Mouse (Mus musculus) liver, postnatal 0 days (tissue): ENCODE data around the gene Rimkla. TPM values are rescaled to one million over a fixed set of nuclear protein-coding genes. Genes with fewer than 3 reads are reported as not detected.

Experiments
- ATAC-seq: fragments of 200-750 bp; cut with Nextera tagmentation; 2 replicates; pipeline ENCODE4 v1.8.0; 2017; ENCODE audit warnings: mild to moderate bottlenecking, moderate library complexity
- DNase-seq: peaks from one replicate; pipeline ENCODE4 v3.0.0-alpha.2; 2016
- H3K27ac ChIP-seq: fragments of 300-500 bp; sonication (generic); 2 replicates; pipeline ENCODE4 v1.5.1; 2014; ENCODE audit warnings: antibody characterized with exemption, moderate library complexity, mild to moderate bottlenecking, low read depth
- H3K27me3 ChIP-seq: fragments of 300-500 bp; sonication (generic); 2 replicates; pipeline ENCODE4 v1.6.1; 2014; ENCODE audit warnings: low read length, control low read depth, mixed read lengths; ENCODE audit not compliant: insufficient read depth
- H3K36me3 ChIP-seq: fragments of 300-500 bp; sonication (generic); replicated peaks from 2 replicates; pipeline ENCODE4 v1.6.1; 2014; ENCODE audit warnings: mild to moderate bottlenecking, control low read depth, low read length, moderate library complexity, mixed read lengths; ENCODE audit not compliant: insufficient read depth
- H3K4me1 ChIP-seq: fragments of 300-500 bp; sonication (generic); 2 replicates; pipeline ENCODE4 v1.6.1; 2014; ENCODE audit warnings: antibody characterized with exemption, mild to moderate bottlenecking, control low read depth; ENCODE audit not compliant: insufficient read depth
- H3K4me2 ChIP-seq: fragments of 300-500 bp; sonication (generic); 2 replicates; pipeline ENCODE4 v1.6.1; 2014; ENCODE audit warnings: low read depth, mild to moderate bottlenecking, low read length, moderate library complexity, mixed read lengths
- H3K4me3 ChIP-seq: fragments of 300-500 bp; sonication (generic); 2 replicates; pipeline ENCODE4 v1.5.1; 2014; ENCODE audit warnings: low read depth, low read length
- H3K9ac ChIP-seq: fragments of 300-500 bp; sonication (generic); replicated peaks from 2 replicates; pipeline ENCODE4 v1.6.1; 2014; ENCODE audit warnings: mild to moderate bottlenecking, moderate library complexity
- H3K9me3 ChIP-seq: fragments of 300-500 bp; sonication (generic); 2 replicates; pipeline ENCODE4 v1.6.1; 2016; ENCODE audit warnings: mild to moderate bottlenecking, control low read depth, low read length, mixed read lengths
- CTCF ChIP-seq: sonication (generic); IDR thresholded peaks from 2 replicates; pipeline ENCODE4 v1.5.1; 2016; ENCODE audit warnings: antibody characterized with exemption, low read depth
- EP300 ChIP-seq: IDR thresholded peaks from 2 replicates; pipeline ENCODE4 v1.6.1; 2016; ENCODE audit warnings: antibody characterized with exemption, low read depth, mild to moderate bottlenecking
- WGBS: fragments of 180-500 bp; shearing (Covaris S2); extraction: QIAGEN DNeasy Blood & Tissue Kit; methylation state at CpG from one replicate; pipeline ENCODE4 v1.1.7; 2014; ENCODE audit not compliant: insufficient replicate concordance; 5-methylcytosine and 5-hydroxymethylcytosine counted together
- polyA plus RNA-seq: library from polyadenylated mRNA; unstranded; fragments of >200 nt; fragmentation: Nextera tagmentation; extraction: Ambion mirVana; gene quantifications from 2 replicates; pipeline ENCODE4 v1.2.1, GENCODE M21; 2015

Rimkla gene
- polyA plus RNA-seq, 1 experiment from 2014 or later, result not detected

GRCm38 (mm10) chr4:119425077-119425476 lies 67.4 kb downstream of the Rimkla start:
- 0 out of 2 replicates have a peak overlapping the region, but pooled peaks have one; percentile 4 for H3K9ac ChIP-seq
- peaks cover 49% of the 10 kb centered on the region for H3K4me1 ChIP-seq
- no peaks in the 10 kb centered on the region for H3K9me3 ChIP-seq
- DNase-seq, result no peak
- peak overlapping the region; percentile 0; the same call in 1 of the 2 replicates for H3K4me2 ChIP-seq
- no peaks in the 10 kb centered on the region for H3K36me3 ChIP-seq
- H3K27me3 ChIP-seq, result no peaks in the 10 kb centered on the region
- H3K27ac ChIP-seq, result peak overlapping the region; percentile 68
- H3K4me3 ChIP-seq, result no peak overlapping the region
- no peak for ATAC-seq
- WGBS, result 61% methylated on average over 2 of the region's 2 CpGs
- peak; percentile 75 for TF ChIP-seq EP300
- TF ChIP-seq CTCF, result 0 out of 2 replicates have a peak, but pooled peaks have one; percentile 3

- Histone ChIP-seq H3K9me3 (no peaks in the 10 kb centered on the region), H3K4me3 (peak within 1 kb of the TSS; percentile 69), H3K9ac (peak within 1 kb of the TSS; percentile 84), H3K27ac (peak within 1 kb of the TSS; percentile 92), H3K4me2 (peak within 1 kb of the TSS; percentile 94), H3K4me1 (peaks cover 46% of the 10 kb centered on the region), H3K36me3 (no peaks in the 10 kb centered on the region; the same call in 1 of the 2 replicates), H3K27me3 (no peaks in the 10 kb centered on the region)
- under 1% methylated on average over 52 of the region's 52 CpGs for WGBS
- DNase-seq (peak; percentile 92), ATAC-seq (peak; percentile 92)
- TF ChIP-seq EP300 (0 out of 2 replicates have a peak, but pooled peaks have one; percentile 42), CTCF (peak; percentile 47)
Observed at GRCm38 (mm10) chr4:119422294-119422964, 70.0 kb downstream of the Rimkla start, which contains the start of the genes Ppcs and Zmynd12. TSS of gene Ppcs (minus strand) at chr4:119422420. TSS of gene Zmynd12 (plus strand) at chr4:119422814.

- TF ChIP-seq EP300 (no peak), CTCF (no peak)
- under 1% methylated on average over 31 of the region's 31 CpGs for WGBS
- Histone ChIP-seq H3K4me1 (peaks cover 51% of the 10 kb centered on the region), H3K9ac (peak overlapping the region; percentile 84), H3K36me3 (no peaks in the 10 kb centered on the region; the same call in 1 of the 2 replicates), H3K9me3 (no peaks in the 10 kb centered on the region), H3K4me2 (peak overlapping the region; percentile 94), H3K27me3 (no peaks in the 10 kb centered on the region), H3K4me3 (peak overlapping the region; percentile 69), H3K27ac (peak overlapping the region; percentile 92)
- ATAC-seq (peak; percentile 18), DNase-seq (no peak)
Observed at GRCm38 (mm10) chr4:119421921-119422293, 70.5 kb downstream of the Rimkla start.

GRCm38 (mm10) chr4:119421191-119421590 lies 71.2 kb downstream of the Rimkla start:
- no peaks in the 10 kb centered on the region for H3K9me3 ChIP-seq
- peak overlapping the region; percentile 92 for H3K27ac ChIP-seq
- no peak for TF ChIP-seq CTCF
- TF ChIP-seq EP300, result no peak
- DNase-seq (no peak), ATAC-seq (no peak)
- peak overlapping the region; percentile 94 for H3K4me2 ChIP-seq
- H3K4me3 ChIP-seq, result peak overlapping the region; percentile 69
- H3K9ac ChIP-seq, result peak overlapping the region; percentile 84
- no peaks in the 10 kb centered on the region; the same call in 1 of the 2 replicates for H3K36me3 ChIP-seq
- peaks cover 51% of the 10 kb centered on the region for H3K4me1 ChIP-seq
- 35% methylated on average over 3 of the region's 3 CpGs for WGBS
- H3K27me3 ChIP-seq, result no peaks in the 10 kb centered on the region

- 55% methylated on average over 3 of the region's 3 CpGs for WGBS
- no peaks in the 10 kb centered on the region; the same call in 1 of the 2 replicates for H3K36me3 ChIP-seq
- H3K4me3 ChIP-seq, result no peak overlapping the region
- DNase-seq, result no peak
- H3K27ac ChIP-seq, result no peak overlapping the region
- TF ChIP-seq CTCF, result no peak
- TF ChIP-seq EP300, result peak; percentile 86
- no peak for ATAC-seq
- H3K27me3 ChIP-seq, result peaks cover 16% of the 10 kb centered on the region
- no peaks in the 10 kb centered on the region for H3K9me3 ChIP-seq
- H3K4me2 ChIP-seq, result 0 out of 2 replicates have a peak overlapping the region, but pooled peaks have one; percentile 13
- no peak overlapping the region for H3K9ac ChIP-seq
- peaks cover 26% of the 10 kb centered on the region for H3K4me1 ChIP-seq
Observed at GRCm38 (mm10) chr4:119417894-119418293, 74.5 kb downstream of the Rimkla start.

GRCm38 (mm10) chr4:119417270-119417669 lies 75.2 kb downstream of the Rimkla start:
- H3K27me3 ChIP-seq, result peaks cover 16% of the 10 kb centered on the region
- H3K9me3 ChIP-seq, result no peaks in the 10 kb centered on the region
- H3K4me1 ChIP-seq, result peaks cover 23% of the 10 kb centered on the region
- TF ChIP-seq EP300 (no peak), CTCF (no peak)
- 0 out of 2 replicates have a peak overlapping the region, but pooled peaks have one; percentile 22 for H3K27ac ChIP-seq
- no peak overlapping the region for H3K9ac ChIP-seq
- ATAC-seq, result no peak
- H3K4me3 ChIP-seq, result no peak overlapping the region
- no peak overlapping the region for H3K4me2 ChIP-seq
- DNase-seq, result no peak
- H3K36me3 ChIP-seq, result no peaks in the 10 kb centered on the region; the same call in 1 of the 2 replicates
- WGBS, result 52% methylated on average over 3 of the region's 3 CpGs

Other genes with a start within 250 kb of the Rimkla start
- gene Cldn19, start 237.2 kb downstream of the Rimkla start, polyA plus RNA-seq, result not detected in 2 replicates
- 170 and 207 TPM in 2 replicates for gene Ybx1, start 198.0 kb downstream of the Rimkla start, polyA plus RNA-seq
- gene Ppih, start 172.1 kb downstream of the Rimkla start, polyA plus RNA-seq, result 24.7 and 28.4 TPM in 2 replicates
- gene Ccdc30, start 77.1 kb downstream of the Rimkla start, polyA plus RNA-seq, result 2.4 and 2.9 TPM in 2 replicates
- 33.0 and 37.0 TPM in 2 replicates for gene Ppcs, start 70.2 kb downstream of the Rimkla start, polyA plus RNA-seq
- gene Zmynd12, start 69.8 kb downstream of the Rimkla start, polyA plus RNA-seq, result 1.3 TPM in 2 replicates
- 2.6 and 2.9 TPM in 2 replicates for gene Foxj3, start 44.4 kb upstream of the Rimkla start, polyA plus RNA-seq
- 3.8 and 4.3 TPM in 2 replicates for gene Frg2f1, start 46.9 kb upstream of the Rimkla start, polyA plus RNA-seq
- not detected in 2 replicates for gene Guca2a, start 145.1 kb upstream of the Rimkla start, polyA plus RNA-seq
- gene Guca2b, start 166.3 kb upstream of the Rimkla start, polyA plus RNA-seq, result not detected in 2 replicates
- 3.5 and 3.8 TPM in 2 replicates for gene Hivep3, start 241.2 kb upstream of the Rimkla start, polyA plus RNA-seq